Mouse (Mus musculus): Measurements from ENCODE around the gene Lgals4. TPM values are rescaled to one million over a fixed set of nuclear protein-coding genes. Genes with fewer than 3 reads are reported as not detected.

The Lgals4 gene
- polyA plus RNA-seq (2014; fragmentation: Nextera tagmentation; extraction: Ambion mirVana), result 2.2 and 3.9 TPM in 2 replicates

DNA sequence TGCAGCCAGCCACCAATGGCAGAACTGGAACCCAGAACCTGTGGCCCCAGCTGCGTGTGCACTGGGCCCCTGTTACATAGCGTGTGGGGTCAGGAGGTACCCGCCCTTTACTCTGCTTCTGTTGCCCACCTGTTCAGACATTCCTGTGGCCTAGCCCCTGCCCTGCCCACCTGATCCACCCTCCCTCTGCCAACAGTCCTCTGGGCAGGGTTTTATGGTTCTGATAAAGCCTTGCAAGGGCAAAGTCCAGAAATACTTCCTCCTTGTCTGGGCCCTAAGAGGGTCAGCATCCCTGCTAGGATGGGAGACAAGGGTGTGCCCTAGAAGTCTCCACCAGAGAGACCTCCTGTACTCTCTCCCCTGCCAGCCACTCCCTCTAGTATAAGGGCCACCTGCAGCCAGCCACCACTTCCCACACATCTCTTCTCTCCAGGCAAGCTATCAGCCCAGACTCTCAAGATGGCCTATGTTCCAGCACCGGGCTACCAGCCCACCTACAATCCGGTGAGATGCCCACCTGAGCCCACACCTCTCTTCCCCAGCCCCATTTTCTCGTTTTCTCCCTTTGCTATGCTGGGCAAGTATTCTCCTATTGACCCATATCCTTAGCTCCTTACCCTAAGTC, at the start of gene Lgals4:
TSS of gene Lgals4 (plus strand) at position 132 of the 625 bp plus-strand sequence.
- peaks cover 8% of the 10 kb centered on the region for H3K4me1 ChIP-seq (ENCODE audit: control insufficient read depth, insufficient read depth, low read length)
- no peak within 1 kb of the TSS for H3K27ac ChIP-seq (ENCODE audit: low read depth, low read length)
- ATAC-seq (replicated peaks; ENCODE audit: insufficient number of reproducible peaks, low FRiP score, low TSS enrichment), result no peak
- H3K4me3 ChIP-seq (ENCODE audit: low read depth, low read length), result no peak within 1 kb of the TSS
- H3K9ac ChIP-seq (ENCODE audit: low read depth, low read length), result no peak within 1 kb of the TSS
- 81% methylated on average over 6 of the region's 6 CpGs for WGBS (ENCODE audit: insufficient replicate concordance)
- H3K36me3 ChIP-seq (ENCODE audit: control insufficient read depth, insufficient read depth, low read length), result peaks cover 6% of the 10 kb centered on the region
- H3K9me3 ChIP-seq (replicated peaks; ENCODE audit: control insufficient read depth, low read length), result no peaks in the 10 kb centered on the region
- H3K27me3 ChIP-seq (ENCODE audit: control insufficient read depth, insufficient read depth, low read length), result no peaks in the 10 kb centered on the region
- no peak within 1 kb of the TSS for H3K4me2 ChIP-seq

DNA sequence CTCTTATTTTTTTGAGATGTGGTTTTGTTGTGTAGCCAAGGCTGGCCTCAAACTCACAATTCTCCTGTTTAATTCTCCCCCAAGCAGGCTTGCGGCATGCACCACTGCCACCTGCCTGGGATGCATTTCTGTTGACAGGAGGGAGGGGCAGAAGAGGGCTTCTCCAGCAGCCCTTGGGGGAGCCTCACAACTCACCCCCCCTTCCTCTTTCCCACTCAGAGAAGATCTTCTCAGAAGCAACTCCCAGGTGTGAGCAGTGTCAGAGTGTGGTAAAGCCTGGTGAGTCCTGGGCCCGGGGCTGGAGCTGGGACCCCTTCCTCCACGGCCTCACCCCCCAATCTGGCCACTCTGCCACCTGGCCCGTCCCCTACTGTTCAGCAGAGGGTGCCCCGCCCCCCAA, 48.5 kb upstream of the Lgals4 start:
- no peak overlapping the region for H3K4me2 ChIP-seq
- no peaks in the 10 kb centered on the region for H3K9me3 ChIP-seq (replicated peaks; ENCODE audit: control insufficient read depth, low read length)
- no peak overlapping the region for H3K4me3 ChIP-seq (ENCODE audit: low read depth, low read length)
- no peaks in the 10 kb centered on the region for H3K27me3 ChIP-seq (ENCODE audit: control insufficient read depth, insufficient read depth, low read length)
- no peak for ATAC-seq (replicated peaks; ENCODE audit: insufficient number of reproducible peaks, low FRiP score, low TSS enrichment)
- no peak overlapping the region for H3K9ac ChIP-seq (ENCODE audit: low read depth, low read length)
- 77% methylated on average over 4 of the region's 5 CpGs for WGBS (ENCODE audit: insufficient replicate concordance)
- H3K4me1 ChIP-seq (ENCODE audit: control insufficient read depth, insufficient read depth, low read length), result peaks cover 6% of the 10 kb centered on the region
- no peaks in the 10 kb centered on the region; the same call in 1 of the 2 replicates for H3K36me3 ChIP-seq (ENCODE audit: control insufficient read depth, insufficient read depth, low read length)
- no peak overlapping the region for H3K27ac ChIP-seq (ENCODE audit: low read depth, low read length)

GRCm38 (mm10) chr7:28787884-28788283, 45.8 kb upstream of the Lgals4 start:
- H3K4me2 ChIP-seq, result no peak overlapping the region
- no peaks in the 10 kb centered on the region for H3K27me3 ChIP-seq (ENCODE audit: control insufficient read depth, insufficient read depth, low read length)
- ATAC-seq (replicated peaks; ENCODE audit: insufficient number of reproducible peaks, low FRiP score, low TSS enrichment), result no peak
- no peaks in the 10 kb centered on the region for H3K4me1 ChIP-seq (ENCODE audit: control insufficient read depth, insufficient read depth, low read length)
- H3K9ac ChIP-seq (ENCODE audit: low read depth, low read length), result no peak overlapping the region
- no peaks in the 10 kb centered on the region for H3K9me3 ChIP-seq (replicated peaks; ENCODE audit: control insufficient read depth, low read length)
- no peak overlapping the region for H3K4me3 ChIP-seq (ENCODE audit: low read depth, low read length)
- H3K27ac ChIP-seq (ENCODE audit: low read depth, low read length), result no peak overlapping the region
- 96% methylated on average over 9 of the region's 9 CpGs for WGBS (ENCODE audit: insufficient replicate concordance)
- no peaks in the 10 kb centered on the region; the same call in 1 of the 2 replicates for H3K36me3 ChIP-seq (ENCODE audit: control insufficient read depth, insufficient read depth, low read length)

DNA sequence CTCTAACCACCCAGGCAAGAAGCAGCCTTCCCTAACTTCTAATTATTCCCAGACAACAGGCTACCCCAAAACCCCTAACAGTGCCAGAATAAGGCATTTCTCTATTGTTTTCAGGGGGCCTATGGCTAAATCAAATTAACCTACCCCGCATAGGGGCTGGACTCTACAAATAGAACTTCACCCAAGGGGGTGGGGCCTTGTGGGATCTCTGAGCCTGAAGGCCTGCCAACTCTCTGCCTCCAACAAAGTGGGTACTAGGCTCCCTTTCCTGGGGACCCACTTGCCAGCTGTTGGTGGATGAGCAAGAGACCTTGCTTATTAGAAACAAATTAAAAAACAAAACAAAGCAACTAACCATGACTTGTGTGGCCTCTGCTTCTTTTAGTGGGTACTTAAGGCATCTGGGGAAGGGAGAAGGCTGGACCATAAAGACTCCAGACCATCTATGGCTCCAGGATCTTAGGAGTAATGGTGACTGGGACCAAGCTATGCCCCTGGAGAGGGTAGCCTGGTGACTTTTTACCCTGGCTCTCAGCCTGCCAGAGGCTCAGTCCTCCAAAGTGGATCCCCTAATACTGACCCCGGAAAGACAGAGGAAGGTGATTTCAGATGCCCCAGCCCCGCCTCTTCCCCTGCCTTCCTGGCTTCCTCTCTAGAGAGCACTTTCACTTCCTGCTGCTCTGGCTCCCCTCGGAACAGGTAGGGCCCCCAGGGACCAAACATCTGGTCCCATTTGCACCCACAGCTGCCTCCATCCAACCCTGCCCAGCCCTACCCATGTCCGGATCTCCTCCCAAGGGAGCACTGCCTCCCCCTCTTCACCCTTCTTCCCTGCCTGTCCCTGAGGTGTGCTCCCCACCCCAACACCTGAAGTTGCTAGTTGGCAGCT, 45.1 kb upstream of the Lgals4 start, which contains the start of gene Rinl:
TSS of gene Rinl (plus strand) at position 663 of the 889 bp plus-strand sequence.
- no peak for ATAC-seq (replicated peaks; ENCODE audit: insufficient number of reproducible peaks, low FRiP score, low TSS enrichment)
- Histone ChIP-seq H3K4me2 (no peak within 1 kb of the TSS), H3K4me1 (ENCODE audit: control insufficient read depth, insufficient read depth, low read length) (no peaks in the 10 kb centered on the region), H3K9ac (ENCODE audit: low read depth, low read length) (no peak within 1 kb of the TSS), H3K4me3 (ENCODE audit: low read depth, low read length) (no peak within 1 kb of the TSS), H3K9me3 (replicated peaks; ENCODE audit: control insufficient read depth, low read length) (no peaks in the 10 kb centered on the region), H3K36me3 (ENCODE audit: control insufficient read depth, insufficient read depth, low read length) (no peaks in the 10 kb centered on the region; the same call in 1 of the 2 replicates), H3K27me3 (ENCODE audit: control insufficient read depth, insufficient read depth, low read length) (no peaks in the 10 kb centered on the region), H3K27ac (ENCODE audit: low read depth, low read length) (no peak within 1 kb of the TSS)
- WGBS (ENCODE audit: insufficient replicate concordance), result 65% methylated on average over 5 of the region's 5 CpGs

GRCm38 (mm10) chr7:28789235-28789634, 44.4 kb upstream of the Lgals4 start:
- H3K4me3 ChIP-seq (ENCODE audit: low read depth, low read length), result no peak overlapping the region
- no peaks in the 10 kb centered on the region for H3K9me3 ChIP-seq (replicated peaks; ENCODE audit: control insufficient read depth, low read length)
- no peak overlapping the region for H3K4me2 ChIP-seq
- no peaks in the 10 kb centered on the region for H3K4me1 ChIP-seq (ENCODE audit: control insufficient read depth, insufficient read depth, low read length)
- H3K9ac ChIP-seq (ENCODE audit: low read depth, low read length), result no peak overlapping the region
- WGBS (ENCODE audit: insufficient replicate concordance), result 65% methylated on average over 3 of the region's 3 CpGs
- H3K27ac ChIP-seq (ENCODE audit: low read depth, low read length), result no peak overlapping the region
- H3K27me3 ChIP-seq (ENCODE audit: control insufficient read depth, insufficient read depth, low read length), result no peaks in the 10 kb centered on the region
- ATAC-seq (replicated peaks; ENCODE audit: insufficient number of reproducible peaks, low FRiP score, low TSS enrichment), result no peak
- no peaks in the 10 kb centered on the region; the same call in 1 of the 2 replicates for H3K36me3 ChIP-seq (ENCODE audit: control insufficient read depth, insufficient read depth, low read length)

GRCm38 (mm10) chr7:28790066-28790806, 43.4 kb upstream of the Lgals4 start:
- 0 out of 2 replicates have a peak, but pooled peaks have one; percentile 33 for ATAC-seq (replicated peaks; ENCODE audit: insufficient number of reproducible peaks, low FRiP score, low TSS enrichment)
- H3K36me3 ChIP-seq (ENCODE audit: control insufficient read depth, insufficient read depth, low read length), result no peaks in the 10 kb centered on the region
- H3K4me1 ChIP-seq (ENCODE audit: control insufficient read depth, insufficient read depth, low read length), result no peaks in the 10 kb centered on the region
- H3K27me3 ChIP-seq (ENCODE audit: control insufficient read depth, insufficient read depth, low read length), result no peaks in the 10 kb centered on the region
- no peak overlapping the region for H3K27ac ChIP-seq (ENCODE audit: low read depth, low read length)
- H3K4me3 ChIP-seq (ENCODE audit: low read depth, low read length), result no peak overlapping the region
- no peaks in the 10 kb centered on the region for H3K9me3 ChIP-seq (replicated peaks; ENCODE audit: control insufficient read depth, low read length)
- no peak overlapping the region for H3K9ac ChIP-seq (ENCODE audit: low read depth, low read length)
- no peak overlapping the region for H3K4me2 ChIP-seq
- 57% methylated on average over 8 of the region's 8 CpGs for WGBS (ENCODE audit: insufficient replicate concordance)

GRCm38 (mm10) chr7:28791706-28792105, 41.9 kb upstream of the Lgals4 start:
- ATAC-seq (replicated peaks; ENCODE audit: insufficient number of reproducible peaks, low FRiP score, low TSS enrichment), result no peak
- H3K27ac ChIP-seq (ENCODE audit: low read depth, low read length), result no peak overlapping the region
- H3K4me1 ChIP-seq (ENCODE audit: control insufficient read depth, insufficient read depth, low read length), result peaks cover 3% of the 10 kb centered on the region; the same call in 1 of the 2 replicates
- no peaks in the 10 kb centered on the region for H3K27me3 ChIP-seq (ENCODE audit: control insufficient read depth, insufficient read depth, low read length)
- H3K9me3 ChIP-seq (replicated peaks; ENCODE audit: control insufficient read depth, low read length), result no peaks in the 10 kb centered on the region
- no peak overlapping the region for H3K4me2 ChIP-seq
- no peak overlapping the region for H3K9ac ChIP-seq (ENCODE audit: low read depth, low read length)
- H3K36me3 ChIP-seq (ENCODE audit: control insufficient read depth, insufficient read depth, low read length), result no peaks in the 10 kb centered on the region
- H3K4me3 ChIP-seq (ENCODE audit: low read depth, low read length), result no peak overlapping the region

DNA sequence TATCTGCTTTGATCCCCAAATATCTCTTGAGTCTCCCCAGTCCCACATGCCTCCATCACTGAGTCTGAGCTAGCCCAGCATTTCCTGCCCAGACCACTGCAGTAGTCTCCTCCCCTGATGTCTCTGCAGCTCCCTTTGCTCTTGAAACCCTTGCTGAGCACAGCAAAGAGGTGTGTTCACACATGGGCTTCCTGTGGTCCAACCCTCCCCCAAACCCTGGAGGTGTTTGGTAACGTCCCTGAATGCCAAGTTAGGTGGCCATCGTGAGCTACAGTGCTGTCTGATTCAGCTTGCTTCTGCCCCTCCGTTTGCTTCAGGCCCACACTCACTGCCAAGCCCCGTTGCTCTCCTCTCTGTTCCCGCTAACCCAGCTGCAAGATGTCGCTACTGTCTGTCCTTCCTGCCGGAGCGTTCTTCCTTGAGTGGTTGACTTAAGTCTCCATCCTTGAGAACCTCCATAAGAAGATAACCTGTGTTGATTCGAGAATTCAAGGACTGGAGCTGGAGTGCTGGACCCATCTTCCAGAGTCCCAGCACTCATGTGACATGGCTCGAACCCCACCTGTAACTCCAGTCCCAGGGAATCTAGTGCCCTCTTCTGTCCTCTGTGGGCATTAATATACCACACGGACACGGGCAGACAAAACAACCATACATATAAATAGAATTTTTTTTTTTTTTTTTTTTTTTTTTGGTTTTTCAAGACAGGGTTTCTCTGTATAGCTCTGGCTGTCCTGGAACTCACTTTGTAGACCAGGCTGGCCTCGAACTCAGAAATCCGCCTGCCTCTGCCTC, 41.1 kb upstream of the Lgals4 start:
- no peaks in the 10 kb centered on the region for H3K9me3 ChIP-seq (replicated peaks; ENCODE audit: control insufficient read depth, low read length)
- no peaks in the 10 kb centered on the region for H3K36me3 ChIP-seq (ENCODE audit: control insufficient read depth, insufficient read depth, low read length)
- 63% methylated on average over 12 of the region's 14 CpGs for WGBS (ENCODE audit: insufficient replicate concordance)
- H3K4me3 ChIP-seq (ENCODE audit: low read depth, low read length), result no peak overlapping the region
- peaks cover 7% of the 10 kb centered on the region; the same call in 1 of the 2 replicates for H3K4me1 ChIP-seq (ENCODE audit: control insufficient read depth, insufficient read depth, low read length)
- H3K4me2 ChIP-seq, result no peak overlapping the region
- H3K27ac ChIP-seq (ENCODE audit: low read depth, low read length), result no peak overlapping the region
- no peaks in the 10 kb centered on the region for H3K27me3 ChIP-seq (ENCODE audit: control insufficient read depth, insufficient read depth, low read length)
- no peak for ATAC-seq (replicated peaks; ENCODE audit: insufficient number of reproducible peaks, low FRiP score, low TSS enrichment)
- 0 out of 2 replicates have a peak overlapping the region, but pooled peaks have one; percentile 5 for H3K9ac ChIP-seq (ENCODE audit: low read depth, low read length)

Data from heart, embryonic 11.5 days (tissue).